Mouse (Mus musculus) G1E (cell line): ENCODE data around the gene Bmp2k. TPM values are rescaled to one million over a fixed set of nuclear protein-coding genes. Genes with fewer than 3 reads are reported as not detected.

ENCODE experiments used
- ATAC-seq: 2 replicates; pipeline ENCODE4 v1.8.0; 2016; ENCODE audit warnings: mild to moderate bottlenecking; ENCODE audit not compliant: insufficient number of reproducible peaks, poor library complexity, low FRiP score, severe bottlenecking; ENCODE audit errors: extremely low read depth
- DNase-seq: peaks from one replicate; pipeline ENCODE4 v3.0.0; 2012; ENCODE audit warnings: low spot score
- H3K27me3 ChIP-seq: 2 replicates; pipeline ENCODE4 v1.6.1; 2012; ENCODE audit warnings: mild to moderate bottlenecking, low read length, inconsistent platforms; ENCODE audit not compliant: insufficient read depth
- H3K36me3 ChIP-seq: replicated peaks from 2 replicates; pipeline ENCODE3; 2012; ENCODE audit warnings: mild to moderate bottlenecking, inconsistent platforms
- H3K4me1 ChIP-seq: 2 replicates; pipeline ENCODE4 v1.6.1; 2012; ENCODE audit warnings: low read depth, low read length, inconsistent platforms, mixed read lengths; ENCODE audit not compliant: insufficient read depth
- H3K4me3 ChIP-seq: 2 replicates; pipeline ENCODE4 v1.5.1; 2012; ENCODE audit warnings: low read depth, mild to moderate bottlenecking, inconsistent platforms, low read length, moderate library complexity, mixed read lengths
- H3K9me3 ChIP-seq: replicated peaks from 2 replicates; pipeline ENCODE4 v1.6.1; 2012; ENCODE audit warnings: inconsistent platforms
- CTCF ChIP-seq: IDR thresholded peaks from 2 replicates; pipeline ENCODE4 v1.5.1; 2012; ENCODE audit warnings: low read depth, low read length, inconsistent platforms, mixed read lengths
- GATA1 ChIP-seq: IDR thresholded peaks from 2 replicates; pipeline ENCODE4 v1.6.1; 2012; ENCODE audit warnings: borderline replicate concordance, low read length, inconsistent platforms, mixed read lengths
- GATA2 ChIP-seq: IDR thresholded peaks from 2 replicates; pipeline ENCODE4 v1.6.1; 2012; ENCODE audit warnings: low read depth, low read length, inconsistent platforms, borderline replicate concordance
- POLR2AphosphoS5 ChIP-seq: IDR thresholded peaks from 2 replicates; pipeline ENCODE4 v1.6.1; 2012; ENCODE audit warnings: low read depth, low read length, inconsistent platforms; ENCODE audit not compliant: insufficient replicate concordance
- TAL1 ChIP-seq: conservative IDR thresholded peaks from 2 replicates; pipeline ENCODE4 v1.6.1; 2012; ENCODE audit warnings: low read depth, low read length, inconsistent platforms, mixed read lengths
- polyA plus RNA-seq: library from polyadenylated mRNA; stranded (reverse); fragments of >175 nt; gene quantifications from 2 replicates; pipeline ENCODE4 v1.2.3, GENCODE M21; 2012
- total RNA-seq, 2 experiments: library from RNA; stranded (forward) in 1 of 2; stranded (reverse) in 1 of 2; fragments of 200-1000 nt in 1 of 2; fragments of >200 nt in 1 of 2; fragmentation: Nextera tagmentation in 1 of 2; gene quantifications; 2 replicates each; pipeline ENCODE4 v1.2.3; 2014 to 2017

The Bmp2k gene
- total and polyA plus RNA-seq, 3 experiments, result 52.6 to 944 (median 380) TPM

DNA sequence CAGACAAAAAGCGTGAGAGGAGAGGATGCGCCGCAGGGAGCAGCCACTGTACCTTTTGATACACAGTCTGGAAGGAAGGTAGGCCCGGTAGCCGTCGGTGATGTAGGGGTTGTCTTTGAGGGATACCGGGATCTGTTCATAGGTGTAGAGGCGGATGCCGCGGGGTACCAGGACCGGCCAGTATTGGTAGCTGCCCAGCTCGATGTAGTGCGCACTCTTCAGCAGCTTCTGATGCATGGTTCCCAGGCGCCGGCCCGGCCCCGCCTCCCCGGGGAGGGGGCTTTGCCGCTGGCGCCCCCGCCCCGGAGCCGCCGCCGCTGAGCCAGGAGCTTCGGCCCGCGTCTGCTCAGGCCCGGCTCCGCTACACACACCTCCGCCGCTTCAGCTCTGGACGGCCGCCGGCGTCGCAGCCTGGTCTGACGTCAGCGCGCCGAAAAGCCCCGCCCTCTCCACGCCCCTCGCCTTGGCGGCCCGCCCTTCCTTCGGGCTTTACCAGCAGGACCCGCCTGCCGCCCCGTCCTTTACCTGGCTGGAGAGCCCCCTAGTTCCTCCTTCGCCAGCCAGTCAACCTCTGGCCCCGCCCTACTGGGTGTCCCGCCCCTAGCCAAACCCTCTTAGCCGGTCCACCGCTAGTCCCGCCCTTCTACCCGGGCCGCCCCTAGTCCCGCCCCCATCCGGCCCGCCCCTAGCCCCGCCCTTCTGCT lies 113.9 kb downstream of the Bmp2k start, which contains the start of gene Paqr3:
Gene Paqr3, minus strand, starts transcription at position 390 of the 704 bp plus-strand sequence.
- Histone ChIP-seq H3K4me3 (peak within 1 kb of the TSS; percentile 81), H3K4me1 (peaks cover 20% of the 10 kb centered on the region), H3K27me3 (peaks cover 4% of the 10 kb centered on the region; the same call in 1 of the 2 replicates), H3K36me3 (peaks cover 7% of the 10 kb centered on the region), H3K9me3 (no peaks in the 10 kb centered on the region)
- DNase-seq, result peak; percentile 91
- ATAC-seq, result peak; percentile 99
- TF ChIP-seq GATA2 (no peak), TAL1 (no peak), POLR2AphosphoS5 (no peak), CTCF (no peak), GATA1 (no peak)

DNA sequence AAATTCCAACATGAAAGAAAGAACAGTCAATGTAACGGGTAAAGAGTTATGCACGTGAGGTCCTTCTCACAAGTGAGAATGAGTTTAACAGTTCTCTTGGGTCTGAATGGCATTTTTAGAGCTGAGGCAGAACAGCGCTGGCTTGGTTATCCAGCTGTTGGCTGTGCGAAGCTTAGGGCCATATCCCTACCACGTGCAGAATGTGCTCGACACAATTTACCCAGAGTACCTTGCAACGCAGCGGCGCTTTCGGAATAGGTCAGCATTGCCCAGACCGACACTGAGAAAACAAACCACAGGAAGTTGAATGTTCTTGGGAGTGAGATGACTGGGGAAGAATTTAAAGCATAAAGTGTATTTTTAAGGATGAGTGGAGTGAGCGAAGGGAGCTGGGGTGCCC lies 127.5 kb downstream of the Bmp2k start:
- DNase-seq (no peak), ATAC-seq (no peak)
- H3K4me1 ChIP-seq, result peaks cover 3% of the 10 kb centered on the region; the same call in 1 of the 2 replicates
- H3K9me3 ChIP-seq, result no peaks in the 10 kb centered on the region
- H3K36me3 ChIP-seq, result no peaks in the 10 kb centered on the region
- TF ChIP-seq TAL1 (no peak), GATA2 (no peak), CTCF (no peak), POLR2AphosphoS5 (no peak), GATA1 (no peak)
- peaks cover 11% of the 10 kb centered on the region for H3K27me3 ChIP-seq
- H3K4me3 ChIP-seq, result no peak overlapping the region

DNA sequence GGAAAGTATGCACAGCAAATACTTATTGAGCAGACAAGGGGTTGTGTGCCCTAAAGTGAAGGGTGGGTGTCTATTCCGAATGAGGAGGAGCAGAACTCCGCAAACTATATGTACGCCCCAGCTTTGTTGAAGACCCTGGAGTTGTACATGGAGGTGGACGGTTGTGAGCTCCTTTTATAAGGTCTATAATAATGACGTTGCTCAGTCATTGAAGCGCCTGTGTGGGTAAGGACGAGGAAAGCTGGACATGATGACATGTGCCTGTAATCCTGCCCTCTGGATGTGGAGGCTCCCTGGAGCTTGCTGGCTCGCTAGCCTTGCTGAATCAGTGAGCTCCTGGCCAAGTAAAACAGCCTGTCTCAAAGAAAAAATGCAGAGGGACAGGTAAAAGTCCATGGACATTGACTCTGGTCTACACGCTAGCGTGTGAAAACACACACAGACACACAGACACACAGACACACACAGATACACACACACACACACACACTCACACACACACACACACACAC lies 128.0 kb downstream of the Bmp2k start:
- ATAC-seq, result no peak
- peaks cover 11% of the 10 kb centered on the region for H3K27me3 ChIP-seq

DNA sequence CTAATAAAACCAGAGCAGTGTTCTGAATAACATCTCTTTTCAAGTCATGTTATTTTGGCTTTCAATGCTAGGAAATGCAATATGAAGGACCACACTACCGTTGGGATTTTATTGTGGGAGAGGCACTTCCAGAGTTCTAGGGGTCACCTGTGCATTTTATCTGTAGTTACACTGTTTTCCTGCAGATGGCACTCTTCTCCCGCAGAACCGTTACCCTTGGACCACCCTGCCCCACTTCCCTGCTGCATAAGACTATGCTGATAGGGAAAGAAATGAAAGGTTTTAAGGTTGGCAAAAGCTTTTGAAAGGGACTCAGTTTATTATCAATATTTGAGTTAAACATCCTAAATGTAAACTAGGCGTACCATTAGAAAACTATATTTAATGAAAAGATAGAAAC lies 128.5 kb downstream of the Bmp2k start:
- peaks cover 11% of the 10 kb centered on the region for H3K27me3 ChIP-seq
- peak; percentile 34; the same call in 1 of the 2 replicates for ATAC-seq
- TF ChIP-seq TAL1 (no peak), CTCF (peak; percentile 35)
- H3K4me1 ChIP-seq, result peaks cover 3% of the 10 kb centered on the region; the same call in 1 of the 2 replicates
- H3K36me3 ChIP-seq, result no peaks in the 10 kb centered on the region
- no peak for DNase-seq
- no peaks in the 10 kb centered on the region for H3K9me3 ChIP-seq
- H3K4me3 ChIP-seq, result no peak overlapping the region

More for the DNA sequence above, 128.0 kb downstream of the Bmp2k start:
- H3K4me3 ChIP-seq, result no peak overlapping the region
- DNase-seq, result no peak
- H3K36me3 ChIP-seq, result no peaks in the 10 kb centered on the region
- H3K4me1 ChIP-seq, result peaks cover 3% of the 10 kb centered on the region; the same call in 1 of the 2 replicates
- no peak for TF ChIP-seq TAL1
- TF ChIP-seq POLR2AphosphoS5, result no peak
- no peak for TF ChIP-seq GATA1
- TF ChIP-seq CTCF, result no peak
- TF ChIP-seq GATA2, result no peak
- no peaks in the 10 kb centered on the region for H3K9me3 ChIP-seq

DNA sequence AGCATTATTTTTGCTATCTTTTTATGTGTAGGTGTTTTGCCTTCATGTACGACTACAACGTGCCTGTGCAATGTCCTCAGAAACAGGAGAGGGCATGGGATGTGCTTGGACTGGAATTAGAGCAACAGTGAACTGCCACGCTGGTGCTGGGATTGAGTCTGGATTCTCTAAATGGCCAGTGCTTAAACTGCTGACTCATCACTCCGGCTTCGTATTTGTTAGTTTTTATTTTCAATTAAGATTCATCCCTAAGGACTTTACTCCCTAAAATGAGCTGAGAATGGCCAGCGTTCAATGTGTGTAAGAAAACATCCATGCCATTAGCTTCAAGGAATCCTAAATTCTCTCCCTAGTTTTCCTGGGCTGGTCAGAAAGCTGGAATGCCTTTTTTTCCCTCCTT lies 129.8 kb downstream of the Bmp2k start:
- no peaks in the 10 kb centered on the region for H3K36me3 ChIP-seq
- no peak for TF ChIP-seq TAL1
- TF ChIP-seq CTCF, result no peak
- TF ChIP-seq GATA1, result no peak
- TF ChIP-seq GATA2, result no peak
- no peak for TF ChIP-seq POLR2AphosphoS5
- no peaks in the 10 kb centered on the region for H3K9me3 ChIP-seq
- peaks cover 7% of the 10 kb centered on the region for H3K27me3 ChIP-seq
- ATAC-seq (no peak), DNase-seq (no peak)
- peaks cover 3% of the 10 kb centered on the region; the same call in 1 of the 2 replicates for H3K4me1 ChIP-seq
- no peak overlapping the region for H3K4me3 ChIP-seq

DNA sequence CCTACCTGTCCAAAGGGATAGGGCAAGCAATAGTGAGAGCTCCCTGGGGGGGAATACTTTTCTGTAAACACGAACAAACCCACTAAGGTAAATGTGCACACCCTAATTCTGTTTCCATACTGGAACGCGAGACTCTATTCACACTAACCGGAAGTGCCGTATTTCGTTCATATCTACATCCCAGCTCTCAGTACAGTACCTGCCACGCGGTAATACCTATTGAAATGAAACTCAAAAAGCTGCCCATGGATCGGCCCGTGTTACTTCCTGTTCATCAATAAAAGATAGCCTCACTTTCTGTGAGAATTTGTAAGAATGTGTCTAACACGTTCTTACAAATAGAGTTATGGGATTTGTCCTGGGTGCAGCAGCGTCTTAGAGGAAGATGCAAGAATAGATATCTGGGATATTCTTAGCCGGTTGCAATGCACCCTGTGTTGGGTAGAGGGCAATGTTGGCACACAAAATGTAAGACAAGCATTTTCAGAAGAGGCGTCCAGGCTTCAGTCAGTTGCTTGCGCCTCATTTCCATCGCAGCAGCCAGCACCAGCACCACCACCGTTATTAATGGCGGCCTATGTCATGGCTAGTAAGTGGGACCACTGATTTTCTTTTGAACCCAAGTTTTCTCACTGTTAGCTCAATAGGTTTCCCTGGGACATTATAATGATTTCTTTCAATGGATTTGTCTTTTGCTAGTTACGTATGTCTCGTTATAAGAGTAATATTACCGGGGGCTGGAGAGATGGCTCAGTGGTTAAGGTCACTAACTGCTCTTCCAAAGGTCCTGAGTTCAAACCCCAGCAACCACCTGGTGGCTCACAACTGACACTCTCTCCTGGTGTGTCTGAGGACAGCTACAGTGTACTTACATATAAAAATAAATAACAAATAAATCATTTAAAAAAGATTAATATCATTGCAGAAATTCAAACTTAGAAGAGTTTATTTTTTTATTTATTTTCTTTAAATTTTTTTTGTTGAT lies 131.0 kb downstream of the Bmp2k start:
- ATAC-seq (0 out of 2 replicates have a peak, but pooled peaks have one; percentile 28), DNase-seq (no peak)
- Histone ChIP-seq H3K27me3 (0 out of 2 replicates have a peak, but pooled peaks cover 3% of the 10 kb centered on the region), H3K4me1 (peaks cover 3% of the 10 kb centered on the region; the same call in 1 of the 2 replicates), H3K9me3 (no peaks in the 10 kb centered on the region), H3K36me3 (no peaks in the 10 kb centered on the region), H3K4me3 (no peak overlapping the region)
- TF ChIP-seq CTCF, result peak; percentile 32; the same call in 1 of the 2 replicates
- no peak for TF ChIP-seq TAL1
